Mouse (Mus musculus) bone marrow, adult 2 months (tissue): ENCODE data around the gene Got1.

Source experiments
- CTCF ChIP-seq: fragments of 200-500 bp; IDR thresholded peaks from 2 replicates; pipeline ENCODE4 v1.5.1; 2011; ENCODE audit warnings: low read length, control low read depth; ENCODE audit not compliant: control insufficient read depth, insufficient read depth
- POLR2A ChIP-seq: fragments of 200-500 bp; IDR thresholded peaks from 2 replicates; pipeline ENCODE4 v1.6.1; 2011; ENCODE audit warnings: low read depth, mild to moderate bottlenecking, control low read depth, low read length, borderline replicate concordance; ENCODE audit not compliant: control insufficient read depth

DNA sequence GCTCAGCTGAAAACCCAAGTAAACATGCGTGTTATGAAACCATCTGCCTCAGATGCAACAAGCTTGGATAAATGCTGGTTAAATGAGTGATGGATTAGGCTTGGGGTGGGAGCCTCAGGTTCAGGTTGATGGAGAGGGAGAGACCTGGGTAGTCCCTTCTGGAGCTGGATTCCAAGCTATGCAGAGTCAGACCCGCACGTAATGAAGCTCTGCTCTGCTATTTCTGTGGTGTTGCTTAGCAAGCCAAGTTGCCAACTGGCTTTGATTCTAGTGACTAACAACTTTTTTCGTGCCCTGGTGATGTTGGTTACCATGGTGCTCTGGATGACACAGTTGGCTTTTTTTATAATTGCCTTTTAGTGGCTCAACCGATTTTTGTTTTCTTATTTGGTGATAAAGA lies 72.2 kb downstream of the Got1 start:
- TF ChIP-seq CTCF (no peak), POLR2A (no peak)
